Mouse (Mus musculus): ENCODE results near the gene Ttc28.

Ttc28 gene

DNA sequence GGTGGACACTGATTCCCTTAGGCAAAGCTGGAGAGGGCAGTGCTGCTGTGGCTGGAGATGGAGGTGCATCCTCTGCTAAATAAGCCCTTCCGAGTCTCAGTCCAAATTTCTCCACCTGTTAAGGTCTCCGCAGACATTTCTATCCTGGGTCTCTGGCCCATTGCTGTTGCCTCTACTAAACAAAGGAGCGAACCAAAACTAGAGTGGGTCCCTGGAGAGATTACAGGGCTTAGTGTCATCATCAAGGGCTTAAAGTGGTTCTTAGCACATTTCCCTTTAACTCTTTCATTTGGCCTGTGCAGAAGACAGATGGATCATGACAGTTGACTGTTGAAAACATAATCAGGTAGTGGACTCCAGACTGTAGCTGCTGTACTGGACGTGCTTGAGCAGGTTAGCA is 9.0 kb downstream of the Ttc28 start:
- DNase-seq (ENCODE audit: low read depth, low spot score) = no peak

DNA sequence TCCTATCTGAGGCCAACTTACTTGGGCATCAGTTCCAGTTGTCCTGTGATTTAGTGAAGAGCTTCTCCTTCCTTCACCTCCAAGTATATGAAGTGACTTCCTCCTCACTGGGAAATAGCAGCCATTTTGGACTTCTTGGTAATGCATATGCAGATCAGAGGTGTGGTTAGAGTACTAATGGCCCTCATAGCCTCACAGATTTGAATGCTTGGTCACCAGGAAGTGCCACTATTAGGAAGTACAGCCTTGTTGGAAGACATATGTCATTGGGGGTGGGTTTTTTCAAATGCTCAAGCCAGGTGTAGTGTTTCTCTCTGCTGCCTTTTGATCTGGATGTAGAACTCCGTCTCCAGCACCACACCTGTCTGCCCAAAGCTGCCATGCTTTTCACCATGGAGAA is 10.3 kb downstream of the Ttc28 start:
- no peak for DNase-seq (ENCODE audit: low read depth, low spot score)

DNA sequence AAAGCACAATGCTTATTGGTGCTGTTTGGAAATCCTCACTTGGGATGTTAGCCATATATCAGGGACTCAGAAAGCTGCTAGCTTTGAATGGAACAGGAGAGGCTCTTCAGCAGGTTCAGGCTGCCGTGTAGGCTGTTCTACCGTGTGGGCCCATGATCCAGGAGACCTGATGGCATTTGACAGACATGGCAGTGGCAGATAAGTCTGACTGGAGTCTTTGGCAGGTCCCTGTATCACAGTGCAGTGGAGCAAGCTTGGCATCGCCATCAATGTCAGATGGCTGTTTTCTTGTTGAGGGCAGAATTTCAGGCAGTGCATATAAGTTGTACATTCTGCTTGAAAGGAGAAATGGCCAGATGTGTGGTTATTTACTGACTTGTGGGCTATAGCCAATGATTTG is 11.0 kb downstream of the Ttc28 start:
- no peak for DNase-seq (ENCODE audit: low read depth, low spot score)

DNA sequence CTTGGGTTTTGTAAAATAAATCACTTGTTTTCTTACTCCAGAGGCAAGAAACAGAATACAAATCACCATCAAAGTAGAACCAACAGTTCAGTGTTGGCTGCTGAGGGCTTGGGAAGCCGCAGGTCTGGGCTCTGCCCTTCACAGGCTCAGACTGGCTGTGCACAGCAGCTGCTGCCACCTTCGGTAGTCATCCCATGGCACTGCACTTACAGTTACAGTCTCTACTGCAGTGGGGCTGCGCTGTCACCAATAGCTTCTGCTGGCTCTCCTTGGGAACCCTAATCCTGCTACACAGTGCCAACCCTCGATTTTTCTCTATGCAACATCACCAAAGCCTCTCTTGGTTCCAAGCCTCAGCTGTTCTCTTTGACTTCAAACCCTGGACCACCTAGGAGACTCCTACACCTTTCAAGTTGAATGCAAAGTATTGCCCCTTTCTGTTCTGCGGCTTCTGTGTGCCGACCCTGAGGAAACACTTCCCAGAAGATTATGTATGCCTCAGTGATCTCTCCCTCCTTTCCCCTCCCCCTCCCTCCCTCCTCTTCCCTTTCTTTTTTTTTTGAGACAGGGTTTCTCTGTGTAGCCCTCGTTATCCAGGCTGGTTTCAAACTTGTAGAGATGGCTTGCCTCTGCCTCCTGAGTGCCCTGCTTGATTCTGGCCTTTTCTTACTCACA is 17.6 kb downstream of the Ttc28 start:
- DNase-seq (ENCODE audit: low read depth, low spot score) = no peak

DNA sequence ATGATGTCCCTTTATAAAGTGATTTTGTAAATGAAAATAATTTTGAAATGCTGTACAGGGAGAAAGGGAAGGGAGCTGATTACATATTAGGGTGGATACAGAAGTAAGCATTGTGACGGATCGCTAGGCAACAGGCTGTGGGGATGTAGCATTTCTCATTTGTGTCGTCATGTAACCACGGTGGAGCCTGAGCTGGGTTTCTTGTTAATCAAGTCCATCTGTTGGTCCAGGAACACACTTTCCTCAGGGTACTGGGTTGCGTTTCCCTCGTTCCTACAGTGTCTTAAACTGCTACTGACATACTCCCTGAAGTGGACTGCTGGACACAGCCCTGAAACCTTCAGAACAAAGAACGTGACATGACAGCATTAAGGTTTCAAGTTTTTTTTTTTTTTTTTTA is 18.6 kb downstream of the Ttc28 start:
- no peak for DNase-seq (ENCODE audit: low read depth, low spot score)

DNA sequence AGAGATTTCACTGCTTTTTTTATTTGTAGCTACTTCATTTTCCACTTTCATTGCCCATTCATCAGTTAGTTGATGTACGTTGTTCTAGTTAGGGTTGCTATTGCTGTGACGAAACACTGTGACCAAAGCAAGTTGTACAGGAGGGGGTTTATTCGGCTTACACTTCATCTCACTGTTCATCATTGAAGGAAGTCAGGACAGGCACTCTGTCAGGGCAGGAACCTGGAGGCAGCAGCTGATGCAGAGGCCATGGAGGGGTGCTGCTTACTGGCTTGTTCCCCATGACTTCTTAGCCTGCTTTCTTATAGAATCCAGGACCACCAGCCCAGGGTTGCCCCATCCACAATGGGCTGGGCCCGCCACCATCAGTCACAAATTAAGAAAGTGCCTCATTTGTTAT is 19.2 kb downstream of the Ttc28 start:
- DNase-seq (ENCODE audit: low read depth, low spot score) = no peak

DNA sequence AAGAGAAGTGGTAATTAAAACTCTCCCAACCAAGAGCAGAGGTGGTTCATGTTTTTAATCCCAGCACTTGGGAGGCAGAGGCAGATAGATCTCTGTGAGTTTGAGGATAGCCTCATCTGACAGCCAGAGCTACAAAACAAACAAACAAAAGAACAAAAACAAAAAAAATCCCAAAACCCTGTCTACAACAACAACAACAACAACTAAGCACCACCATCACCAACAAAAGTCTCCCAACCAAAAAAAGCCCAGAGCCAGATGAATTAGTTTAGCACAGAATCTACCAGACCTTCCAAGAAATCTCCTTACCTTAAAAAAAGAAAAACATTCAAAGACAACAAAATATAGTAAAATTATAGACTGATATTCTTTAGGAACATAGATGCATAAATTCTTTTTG is 20.7 kb downstream of the Ttc28 start:
- no peak for DNase-seq (ENCODE audit: low read depth, low spot score)

DNA sequence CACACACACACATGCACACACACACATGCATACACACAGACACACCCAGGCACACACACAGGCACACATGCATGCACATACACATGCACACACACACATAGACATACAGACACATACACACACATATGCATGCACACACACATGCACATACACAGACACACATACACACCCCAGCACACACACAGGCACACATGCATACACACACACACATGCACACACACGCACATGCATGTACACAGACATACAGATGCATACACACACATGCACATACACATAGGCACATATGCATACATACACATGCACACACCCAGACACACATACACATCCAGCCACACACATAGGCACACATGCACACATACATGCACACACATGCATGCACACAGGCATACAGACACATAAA is 27.1 kb downstream of the Ttc28 start:
- DNase-seq (ENCODE audit: low read depth, low spot score) = no peak

DNA sequence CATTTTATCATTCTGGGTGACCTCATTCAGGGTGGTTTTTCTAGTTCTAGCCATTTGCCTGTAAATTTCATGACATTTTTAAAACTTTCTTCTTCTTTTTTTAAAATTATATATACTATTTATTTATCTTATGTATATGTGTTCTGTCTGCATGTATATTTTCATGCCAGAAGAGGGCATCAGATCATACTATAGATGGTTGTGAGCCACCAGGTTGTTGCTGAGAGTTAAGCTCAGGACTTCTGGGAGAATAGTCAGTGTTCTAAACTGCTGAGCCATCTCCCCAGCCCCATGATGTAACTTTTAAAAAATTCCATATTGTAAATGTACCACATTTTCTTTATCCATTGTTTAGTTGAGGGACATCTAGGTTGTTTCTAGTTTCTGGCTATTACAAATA is 29.3 kb downstream of the Ttc28 start:
- DNase-seq (ENCODE audit: low read depth, low spot score) = no peak

DNA sequence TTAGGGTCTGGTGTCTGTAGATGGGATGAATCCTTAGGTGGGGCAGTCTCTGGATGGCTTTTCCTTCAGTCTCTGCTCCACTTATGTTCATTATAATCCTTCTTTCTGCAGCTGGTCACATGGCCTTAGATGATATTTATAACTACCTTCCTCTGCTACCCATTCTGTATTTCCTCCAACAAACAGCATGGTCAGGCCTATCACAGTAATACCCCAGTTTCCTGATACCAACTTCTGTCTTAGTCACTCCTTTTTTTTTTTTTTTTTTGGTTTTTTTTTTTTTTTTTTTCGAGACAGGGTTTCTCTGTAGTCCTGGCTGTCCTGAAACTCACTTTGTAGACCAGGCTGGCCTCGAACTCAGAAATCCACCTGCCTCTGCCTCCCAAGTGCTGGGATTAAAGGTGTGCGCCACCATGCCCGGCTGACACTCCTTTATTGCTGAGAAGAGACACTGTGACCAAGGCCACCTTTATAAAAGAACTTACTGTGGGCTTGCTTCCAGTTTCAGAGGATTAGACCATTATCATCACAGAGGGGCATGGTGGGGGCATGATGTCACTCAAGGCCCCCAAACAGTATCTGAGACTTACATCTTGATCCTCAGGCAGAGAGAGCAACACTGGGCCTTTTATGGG is 30.5 kb downstream of the Ttc28 start:
- no peak for DNase-seq (ENCODE audit: low read depth, low spot score)

DNA sequence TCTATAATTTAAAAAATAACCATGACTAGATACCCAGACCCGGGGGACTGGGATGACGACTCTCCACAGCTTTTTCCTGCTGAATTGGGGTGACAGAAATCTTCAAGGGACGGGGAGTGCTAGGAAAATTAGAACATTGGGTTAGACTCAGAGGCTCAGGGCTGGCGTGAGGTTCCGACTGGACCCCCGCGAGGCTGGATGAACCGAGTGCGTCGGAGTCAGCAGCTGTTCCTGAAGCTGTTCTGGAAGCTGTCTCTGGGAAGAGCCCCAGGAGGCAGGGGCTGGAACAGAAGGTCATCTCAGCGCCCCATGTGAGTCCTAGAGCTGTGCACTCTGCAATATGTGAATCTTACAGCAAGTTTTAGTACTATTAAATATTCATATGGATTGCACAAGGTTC is 35.3 kb downstream of the Ttc28 start:
- DNase-seq (ENCODE audit: low read depth, low spot score) = no peak

DNA sequence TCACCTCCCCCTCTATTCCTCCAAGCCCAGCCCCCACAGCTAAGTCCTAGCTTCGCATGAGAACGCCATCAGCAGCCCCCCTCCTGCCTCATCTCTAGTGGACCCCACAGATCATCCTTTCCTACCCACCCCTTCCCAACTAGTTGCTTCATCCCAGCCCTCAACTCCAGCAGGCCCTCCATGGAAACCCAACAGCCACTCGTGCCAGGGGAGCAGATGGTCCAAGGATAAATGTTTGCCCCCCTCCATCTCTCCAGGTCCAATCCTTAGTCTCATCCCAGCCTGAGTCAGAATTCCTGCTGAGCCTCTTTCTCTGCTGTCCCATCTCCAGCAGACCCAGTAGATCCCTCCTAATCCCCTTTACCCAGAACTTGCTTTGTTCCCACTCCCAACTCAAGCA is 36.6 kb downstream of the Ttc28 start:
- no peak for DNase-seq (ENCODE audit: low read depth, low spot score)

DNA sequence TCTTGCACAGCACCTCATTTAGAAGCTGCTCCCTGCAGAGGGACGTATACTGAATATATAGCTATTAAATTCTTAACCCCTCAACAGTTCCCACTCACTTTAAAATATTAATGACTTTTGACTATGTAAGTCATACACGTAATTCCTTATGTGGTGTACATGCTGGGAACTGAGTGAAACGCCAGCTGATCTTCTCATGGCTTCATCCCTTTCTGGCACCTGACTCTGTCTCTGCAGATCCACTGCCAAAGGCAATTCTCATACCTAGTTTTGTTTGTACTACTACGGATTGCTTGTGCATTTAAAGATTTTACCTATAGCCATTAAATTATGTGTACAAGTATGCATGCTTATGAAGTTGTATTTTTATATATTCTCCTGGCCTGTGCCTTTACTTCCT is 39.9 kb downstream of the Ttc28 start:
- DNase-seq (ENCODE audit: low read depth, low spot score) = no peak

DNA sequence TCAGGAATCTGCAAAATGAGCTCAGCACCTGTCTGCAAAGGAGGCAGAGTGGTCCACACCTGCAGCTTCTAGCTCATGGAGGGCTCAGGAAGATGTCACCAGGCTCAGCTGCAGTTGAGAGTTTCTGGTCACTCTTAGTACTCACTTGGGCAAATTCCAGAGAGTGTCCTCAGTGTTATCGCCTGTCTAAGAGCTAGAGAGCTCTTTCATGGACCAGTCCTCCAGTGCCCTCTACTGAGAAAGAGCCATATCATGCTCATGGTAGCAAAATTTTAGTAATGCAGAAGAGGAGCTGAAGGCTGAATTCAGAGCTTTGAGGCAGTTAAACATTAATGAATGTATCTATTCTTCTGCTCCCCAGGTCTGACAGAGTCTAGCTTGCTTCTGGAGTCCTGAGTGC is 43.7 kb downstream of the Ttc28 start:
- no peak for DNase-seq (ENCODE audit: low read depth, low spot score)

DNA sequence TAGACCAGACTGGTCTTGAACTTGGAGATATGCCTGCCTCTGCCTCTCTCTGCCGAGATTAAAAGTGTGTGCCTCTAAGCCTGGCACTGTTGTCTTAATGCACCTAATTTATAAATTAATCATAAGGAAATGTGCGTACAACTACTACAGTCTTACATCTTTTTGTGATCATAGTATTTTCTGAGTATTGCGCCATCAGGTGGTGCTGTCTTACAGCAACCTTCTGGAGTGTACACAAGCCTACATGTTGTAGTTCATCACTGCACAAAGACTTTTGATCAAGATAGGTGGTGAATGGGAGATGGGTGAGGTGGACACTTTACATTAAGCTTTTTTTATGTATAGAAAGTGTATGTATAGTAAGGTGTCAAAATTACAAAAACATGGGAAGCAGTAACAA is 45.0 kb downstream of the Ttc28 start:
- no peak for DNase-seq (ENCODE audit: low read depth, low spot score)

DNA sequence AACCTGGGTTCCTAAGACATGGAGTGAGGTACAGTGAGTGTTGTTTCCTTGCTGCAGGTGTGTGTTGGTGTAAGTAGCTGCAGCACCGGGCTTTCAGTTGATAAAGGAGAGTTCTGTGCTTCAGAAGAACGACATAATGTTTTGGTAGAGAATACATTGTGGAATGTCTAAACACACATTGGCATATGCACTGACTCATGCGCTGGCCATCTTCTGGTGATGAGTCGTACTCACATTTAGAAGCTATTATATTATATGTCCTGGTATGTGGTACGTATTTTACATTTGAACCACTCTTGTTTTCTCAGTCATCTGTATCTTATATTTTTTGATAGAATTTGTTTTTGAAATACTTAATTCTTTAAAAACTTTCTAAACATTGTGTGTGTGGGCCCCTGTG is 46.2 kb downstream of the Ttc28 start:
- no peak for DNase-seq (ENCODE audit: low read depth, low spot score)

DNA sequence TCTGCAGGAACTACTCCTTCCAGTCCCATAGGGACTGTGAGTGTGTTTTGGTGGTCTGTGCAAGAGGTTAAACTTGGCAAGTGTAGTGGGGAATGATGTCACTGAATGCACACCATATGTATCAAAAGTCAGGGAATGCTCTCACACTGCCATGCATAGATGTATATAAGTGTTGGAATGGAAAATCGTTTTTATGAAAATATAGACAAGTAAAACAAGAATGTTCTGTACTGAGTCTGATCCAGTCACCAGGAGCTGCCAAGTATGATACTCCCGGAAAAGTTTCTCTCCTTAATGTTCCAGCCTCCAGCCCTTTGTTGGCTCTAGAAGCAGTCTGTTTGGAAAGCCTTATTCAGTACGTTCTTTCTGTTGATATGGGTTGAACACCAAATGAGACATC is 48.7 kb downstream of the Ttc28 start:
- no peak for DNase-seq (ENCODE audit: low read depth, low spot score)

DNA sequence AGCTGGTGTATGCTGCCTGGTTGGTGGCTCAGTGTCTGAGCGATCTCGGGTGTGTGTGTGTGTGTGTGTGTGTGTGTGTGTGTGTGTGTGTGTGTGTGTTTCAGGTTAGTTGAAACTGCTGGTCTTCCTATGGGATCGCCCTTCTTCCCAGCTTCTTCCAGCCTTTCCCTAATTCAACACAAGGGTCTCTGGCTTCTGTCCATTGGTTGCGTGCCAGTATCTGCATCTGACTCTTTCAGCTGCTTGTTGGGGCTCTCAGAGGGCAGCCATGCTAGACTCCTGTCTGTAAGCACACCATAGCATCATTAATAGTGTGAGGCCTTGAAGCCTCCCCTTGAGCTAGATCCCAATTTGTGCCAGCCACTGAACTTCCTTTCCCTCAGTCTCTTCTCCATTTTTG is 49.7 kb downstream of the Ttc28 start:
- no peak for DNase-seq (ENCODE audit: low read depth, low spot score)

DNA sequence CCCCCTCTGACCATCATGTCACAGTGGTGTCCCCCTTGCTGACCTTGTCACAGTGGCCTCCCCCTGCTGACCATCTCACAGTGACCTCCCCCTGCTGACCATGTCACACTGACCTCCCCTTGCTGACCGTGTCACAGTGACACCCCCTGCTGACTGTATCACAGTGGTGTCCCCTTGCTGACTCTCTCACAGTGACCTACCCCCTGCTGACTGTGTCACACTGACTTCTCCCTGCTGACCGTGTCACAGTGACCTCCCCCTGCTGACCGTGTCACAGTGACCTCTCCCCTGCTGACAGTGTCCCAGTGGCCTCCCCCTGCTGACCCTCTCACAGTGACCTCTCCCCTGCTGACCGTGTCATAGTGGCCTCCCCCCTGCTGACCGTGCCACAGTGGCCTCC is 57.0 kb downstream of the Ttc28 start:
- no peak for DNase-seq (ENCODE audit: low read depth, low spot score)

DNA sequence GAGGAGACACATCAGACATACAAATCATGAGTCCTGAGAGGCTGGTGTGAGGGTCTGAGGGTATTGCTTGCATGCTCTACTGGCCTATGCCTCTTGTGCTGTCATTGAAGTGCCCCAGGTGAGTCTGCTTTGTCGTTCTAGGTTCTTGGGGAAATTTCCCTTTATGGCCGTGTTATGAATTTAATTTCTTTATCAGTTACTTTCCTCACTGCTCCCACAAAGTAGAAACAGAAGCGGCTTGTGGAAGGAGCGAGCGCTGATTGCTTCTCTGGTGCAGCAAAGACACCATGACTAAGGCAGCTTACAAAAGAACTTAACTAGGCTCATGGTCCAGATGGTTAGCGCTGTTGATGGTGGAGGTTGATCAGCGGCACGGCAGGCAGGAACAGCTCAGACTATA is 64.7 kb downstream of the Ttc28 start:
- no peak for DNase-seq (ENCODE audit: low read depth, low spot score)

DNA sequence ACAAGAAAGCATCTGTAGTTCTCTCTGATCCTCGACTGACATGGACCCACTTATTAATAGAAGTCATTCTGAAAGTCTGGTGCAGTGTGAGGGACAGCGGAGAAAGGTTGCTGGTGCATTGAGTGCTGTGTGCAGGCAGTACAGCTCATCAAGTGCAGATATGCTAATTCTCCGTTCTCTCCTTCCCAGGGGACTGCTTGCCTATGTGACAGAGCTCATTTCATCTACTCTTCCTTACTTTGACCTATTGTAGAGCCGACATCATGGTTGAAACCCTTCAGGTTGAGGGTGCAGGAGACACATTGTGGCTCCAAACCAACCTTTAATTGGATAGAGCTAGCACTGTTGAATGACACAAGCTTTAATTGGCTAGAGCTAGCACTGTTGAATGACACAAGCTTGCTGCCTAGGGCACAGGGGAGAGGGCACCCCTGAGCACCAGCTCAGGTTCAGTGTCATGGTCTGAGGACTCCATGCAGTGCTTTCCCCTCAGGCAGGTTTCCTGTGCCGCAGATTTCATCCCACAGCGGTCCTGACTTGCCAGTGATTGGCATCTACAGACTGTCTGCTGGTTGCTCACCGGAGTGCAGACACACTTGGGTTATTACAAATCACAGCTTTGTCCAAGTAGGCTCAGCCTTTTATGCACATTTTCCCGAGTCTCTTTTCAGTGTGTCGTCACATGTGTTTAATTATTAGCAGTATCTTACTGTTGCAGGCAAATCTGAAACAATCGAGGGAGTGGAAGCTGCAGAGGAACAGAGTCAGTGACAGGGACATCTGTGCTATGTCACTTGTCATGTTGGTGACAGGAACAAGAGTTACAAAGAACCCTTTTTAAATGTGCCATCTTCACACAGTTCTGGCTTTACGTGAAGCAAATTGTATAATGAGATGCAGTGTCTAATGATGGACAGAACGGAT is 69.1 kb downstream of the Ttc28 start:
- no peak for DNase-seq (ENCODE audit: low read depth, low spot score)

DNA sequence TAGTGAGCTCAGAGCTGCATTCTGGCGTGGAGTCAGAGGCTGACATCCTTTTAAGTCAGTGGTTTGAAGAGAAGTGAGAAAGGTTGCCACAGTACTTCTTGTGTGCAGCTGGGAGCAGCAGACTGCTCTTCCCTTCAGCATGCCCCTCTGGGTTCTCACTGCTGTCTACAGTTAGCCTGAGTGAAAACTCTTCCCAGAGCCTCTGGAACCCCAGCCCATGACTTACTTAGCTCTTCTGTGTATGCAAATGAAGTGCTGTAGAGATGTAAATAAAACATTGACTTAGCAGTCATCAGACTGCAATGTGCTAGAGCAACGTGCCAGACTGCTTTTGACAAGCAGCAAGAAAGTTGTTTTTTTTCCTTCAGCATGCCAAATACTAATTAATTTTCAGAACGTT is 70.2 kb downstream of the Ttc28 start:
- no peak for DNase-seq (ENCODE audit: low read depth, low spot score)

DNA sequence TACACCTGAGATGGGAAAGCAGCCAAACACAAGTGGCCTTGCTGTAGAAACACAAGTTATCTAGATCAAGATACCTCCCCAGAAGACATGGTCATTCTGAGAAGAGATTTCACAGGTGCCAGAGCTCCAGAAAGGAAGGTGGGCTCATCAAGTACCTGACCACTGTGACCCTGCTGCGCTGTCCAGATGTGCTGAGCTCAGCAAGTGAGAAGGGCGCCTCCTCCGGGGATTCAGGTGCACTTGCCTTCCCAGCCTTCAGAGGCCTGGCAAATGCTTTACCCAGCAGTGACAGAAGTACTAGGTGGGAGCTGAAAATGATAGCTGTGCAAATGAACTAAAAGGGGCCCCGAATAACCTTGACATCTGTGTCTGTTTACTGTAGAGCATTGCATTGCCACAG is 78.6 kb downstream of the Ttc28 start:
- no peak for DNase-seq (ENCODE audit: low read depth, low spot score)
